8 mouse cellular contexts compared by ENCODE assay signal in the genomic region with DNA sequence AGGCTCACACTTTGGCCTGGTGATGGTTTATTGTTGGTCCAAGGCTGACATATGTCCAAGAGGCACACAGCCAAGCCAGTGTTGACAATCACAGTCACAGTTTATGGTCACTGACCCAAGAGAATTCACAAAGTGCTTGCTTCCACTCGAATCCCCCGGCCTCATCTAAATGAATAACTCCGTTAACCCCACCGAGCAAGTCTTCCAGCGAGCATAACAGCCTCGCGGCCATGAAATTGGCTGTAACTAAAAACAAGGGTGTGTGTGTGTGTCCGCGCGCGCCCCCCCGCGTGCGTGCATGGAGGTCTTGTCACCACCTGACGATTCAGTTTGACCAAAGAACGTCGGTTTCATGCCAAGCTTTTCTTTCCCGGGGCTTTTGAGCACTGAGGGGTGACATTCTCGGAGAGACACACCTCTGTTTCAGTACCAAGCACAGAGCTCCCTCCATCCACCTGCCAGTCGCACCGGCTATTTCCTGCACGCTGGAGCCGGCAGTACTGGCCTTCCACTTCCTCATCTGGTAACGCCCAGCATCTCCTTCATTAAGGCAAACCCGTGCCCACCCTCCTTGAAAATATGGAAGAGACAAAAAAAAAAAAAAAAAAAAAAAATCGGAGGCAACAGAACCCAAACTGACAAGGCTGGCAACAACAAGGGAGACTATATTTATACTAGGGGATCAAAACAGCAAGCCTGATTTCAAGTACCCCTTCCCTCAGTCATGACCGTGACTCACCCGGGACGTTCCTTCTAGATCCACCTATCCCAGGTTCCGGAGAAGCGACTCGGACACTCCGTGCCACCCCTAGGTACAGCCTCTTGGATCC. TPM values are rescaled to one million over a fixed set of nuclear protein-coding genes. Genes with fewer than 3 reads are reported as not detected.
DNase-seq lines count a peak whose midpoint lies in the region; ATAC-seq lines count a peak whose summit lies in the region.

No protein-coding gene starts in this region.

- 2% methylated on average over 33 of the region's 33 CpGs for WGBS in forebrain, embryonic 13.5 days

- peaks cover 9% of the 10 kb centered on the region for H3K27me3 ChIP-seq in forebrain, embryonic 13.5 days

- H3K9me3 ChIP-seq in forebrain, embryonic 13.5 days (replicated peaks), result no peaks in the 10 kb centered on the region

- no peak overlapping the region for H3K27ac ChIP-seq in forebrain, embryonic 13.5 days

- H3K4me1 ChIP-seq in forebrain, embryonic 13.5 days, result peaks cover 16% of the 10 kb centered on the region; the same call in 1 of the 2 replicates

- peak; percentile 28 to 53 for DNase-seq in frontal cortex, postnatal 36 days (ENCODE audit: low spot score in 2 of 2)
- peak; percentile 55 for DNase-seq in c-Kit-positive CD71-positive TER-119-positive erythroid progenitor cells, embryonic 14.5 days (ENCODE audit: low spot score)
- peak; percentile 57 for DNase-seq in left cerebral cortex, postnatal 4 days
- peak; percentile 62 to 71 for DNase-seq in spleen, postnatal 10 days (ENCODE audit: low spot score in 2 of 2)

- intact Hi-C loops in left cerebral cortex, postnatal 4 days (cut with DNase I), result no loop called here

- H3K36me3 ChIP-seq in forebrain, embryonic 13.5 days (ENCODE audit: poor library complexity, severe bottlenecking), result 0 out of 2 replicates have a peak, but pooled peaks cover 5% of the 10 kb centered on the region

- H3K9ac ChIP-seq in forebrain, embryonic 13.5 days, result peak overlapping the region; percentile 63

- H3K4me3 ChIP-seq in forebrain, embryonic 13.5 days, result peak overlapping the region; percentile 64

- ATAC-seq in frontal cortex, adult (ENCODE audit: low TSS enrichment), result no peak; the same call in 1 of the 2 replicates
- ATAC-seq in forebrain, embryonic 13.5 days, result peak; percentile 39
- peak; percentile 34 for ATAC-seq in inflammation-experienced regulatory T-cells, adult 6 months
- peak; percentile 41 for ATAC-seq in megakaryocyte progenitor cell, adult 5-6 weeks (replicated peaks; ENCODE audit: poor library complexity)

- H3K4me2 ChIP-seq in forebrain, embryonic 13.5 days, result peak overlapping the region; percentile 96

RNA-seq across cellular contexts. Expression of gene Stpg1, which starts 0.7 kb away (rescaled TPM):
- polyA plus RNA-seq in forebrain, embryonic 13.5 days (2015; fragmentation: Nextera tagmentation; extraction: Ambion mirVana), result 0.25 TPM in 1 of 2 replicates, not detected in the other
- polyA plus RNA-seq in inflammation-experienced regulatory T-cells, adult 6 months (2017; shearing (Covaris generic)), result under 1 TPM in 1 of 3 experiments, not detected in 2; 0.19 TPM
- total RNA-seq in left cerebral cortex, postnatal 4 days (2021), result under 1 TPM; 0.16 to 0.24 TPM
- 0.12 TPM in 1 of 2 replicates, not detected in the other for total RNA-seq in megakaryocyte progenitor cell, adult 5-6 weeks (2015)
- not detected in 2 replicates for total RNA-seq in megakaryocyte progenitor cell, adult 5-6 weeks (2017)

RNA-seq across cellular contexts. Expression of gene Nipal3, which starts 0.9 kb away (rescaled TPM):
- 2.7 and 4.5 TPM in 2 replicates for polyA plus RNA-seq in forebrain, embryonic 13.5 days (2015; fragmentation: Nextera tagmentation; extraction: Ambion mirVana)
- polyA plus RNA-seq in inflammation-experienced regulatory T-cells, adult 6 months (2017; shearing (Covaris generic)), result 10 to 100 TPM in 2 of 3 experiments, 1 to 10 TPM in 1; 10.0 to 18.2 (median 13.6) TPM
- 10 to 100 TPM; 35.4 to 44.1 TPM for total RNA-seq in left cerebral cortex, postnatal 4 days (2021)
- total RNA-seq in megakaryocyte progenitor cell, adult 5-6 weeks (2015), result 4.1 and 6.6 TPM in 2 replicates
- total RNA-seq in megakaryocyte progenitor cell, adult 5-6 weeks (2017), result 18.8 and 23.3 TPM in 2 replicates
